Comparison of ENCODE assay signal across 11 mouse cellular contexts in the genomic region with DNA sequence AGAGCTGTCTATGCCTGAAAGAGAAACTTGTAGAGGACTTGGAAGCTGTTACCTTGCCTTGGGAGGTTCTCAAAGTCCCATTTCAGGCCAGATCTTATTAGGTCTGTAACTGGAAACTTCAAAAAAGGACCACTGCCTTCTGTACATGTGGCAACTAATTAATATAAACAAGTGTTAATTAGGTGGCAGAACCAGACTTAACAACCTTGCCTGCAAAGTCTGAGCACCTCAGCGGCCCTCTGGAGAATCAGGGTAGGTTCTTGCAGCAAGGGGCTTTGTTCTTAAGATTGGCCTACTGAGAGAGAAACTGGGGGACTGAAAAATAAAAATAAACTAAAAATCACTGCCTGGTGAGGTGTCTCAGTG. TPM values are rescaled to one million over a fixed set of nuclear protein-coding genes. Genes with fewer than 3 reads are reported as not detected.
DNase-seq lines count a peak whose midpoint lies in the region; ATAC-seq and TF ChIP-seq lines count a peak whose summit lies in the region.
"Had no signal": no experiment of that assay in that cellular context is flagged by ENCODE, and none has a peak within 500 bp of the region (broad histone marks: within the 10 kb centered on the region; RNA-seq: fewer than 3 reads in every experiment).

No protein-coding gene starts in this region.

- H3K4me1 ChIP-seq in heart, embryonic 13.5 days = peaks cover 55% of the 10 kb centered on the region
- peaks cover 26% of the 10 kb centered on the region for H3K4me1 ChIP-seq in embryonic facial prominence, embryonic 14.5 days (ENCODE audit: control insufficient read depth, insufficient read depth, low read length)
- H3K4me1 ChIP-seq in limb, embryonic 10.5 days = peaks cover 48% of the 10 kb centered on the region

- DNase-seq in heart, adult 18-20 months = no peak
- DNase-seq in layer of hippocampus, adult 2 months (ENCODE audit: low spot score in 2 of 2) = no peak
- DNase-seq in layer of hippocampus, postnatal 36 days = no peak
- DNase-seq in embryonic facial prominence, embryonic 14.5 days (ENCODE audit: low spot score) = peak; percentile 14
- no peak for DNase-seq in limb, embryonic 10.5 days (ENCODE audit: low spot score)
- DNase-seq in cerebellum, adult 11 months = no peak
- DNase-seq in adrenal gland, adult 2 months = no peak
- DNase-seq: cerebellum, postnatal 10 days; gastrocnemius, postnatal 10 days; kidney, postnatal 10 days had no signal

- H3K9me3 ChIP-seq in heart, embryonic 13.5 days = no peaks in the 10 kb centered on the region
- H3K9me3 ChIP-seq in embryonic facial prominence, embryonic 14.5 days (ENCODE audit: control insufficient read depth, low read length) = no peaks in the 10 kb centered on the region
- H3K9me3 ChIP-seq in limb, embryonic 10.5 days (replicated peaks) = no peaks in the 10 kb centered on the region

- 0 out of 2 replicates have a peak overlapping the region, but pooled peaks have one; percentile 57 for H3K27ac ChIP-seq in heart, embryonic 13.5 days (replicated peaks)
- peak overlapping the region; percentile 78 for H3K27ac ChIP-seq in layer of hippocampus, adult 2 months
- H3K27ac ChIP-seq in embryonic facial prominence, embryonic 14.5 days (replicated peaks; ENCODE audit: low read depth, low read length) = no peak overlapping the region
- H3K27ac ChIP-seq in limb, embryonic 10.5 days = peak overlapping the region; percentile 71; the same call in 1 of the 2 replicates

- WGBS in heart, embryonic 13.5 days = 54% methylated on average over 1 of the region's 1 CpGs
- WGBS in embryonic facial prominence, embryonic 14.5 days = 39% methylated on average over 1 of the region's 1 CpGs
- 10% methylated on average over 1 of the region's 1 CpGs for WGBS in limb, embryonic 10.5 days

- H3K4me3 ChIP-seq in heart, embryonic 13.5 days = no peak overlapping the region
- H3K4me3 ChIP-seq in layer of hippocampus, adult 2 months = no peak overlapping the region
- no peak overlapping the region for H3K4me3 ChIP-seq in embryonic facial prominence, embryonic 14.5 days (ENCODE audit: low read depth, low read length)
- peak overlapping the region; percentile 11; the same call in 1 of the 2 replicates for H3K4me3 ChIP-seq in limb, embryonic 10.5 days

- H3K9ac ChIP-seq in heart, embryonic 13.5 days = no peak overlapping the region
- no peak overlapping the region for H3K9ac ChIP-seq in embryonic facial prominence, embryonic 14.5 days (ENCODE audit: low read depth, low read length)

- no peak for ATAC-seq in heart, embryonic 13.5 days (ENCODE audit: extremely low read depth, insufficient number of reproducible peaks, low FRiP score, low TSS enrichment)
- ATAC-seq in embryonic facial prominence, embryonic 14.5 days (ENCODE audit: low read depth) = no peak

- no peaks in the 10 kb centered on the region for H3K36me3 ChIP-seq in heart, embryonic 13.5 days
- H3K36me3 ChIP-seq in embryonic facial prominence, embryonic 14.5 days (ENCODE audit: control insufficient read depth, insufficient read depth, low read length) = no peaks in the 10 kb centered on the region
- no peaks in the 10 kb centered on the region for H3K36me3 ChIP-seq in limb, embryonic 10.5 days

- peak overlapping the region; percentile 35; the same call in 1 of the 2 replicates for H3K4me2 ChIP-seq in heart, embryonic 13.5 days
- H3K4me2 ChIP-seq in embryonic facial prominence, embryonic 14.5 days (ENCODE audit: low read depth, low read length) = peak overlapping the region; percentile 39; the same call in 1 of the 2 replicates

- H3K27me3 ChIP-seq in heart, embryonic 13.5 days (replicated peaks) = no peaks in the 10 kb centered on the region
- H3K27me3 ChIP-seq in embryonic facial prominence, embryonic 14.5 days (replicated peaks; ENCODE audit: control insufficient read depth, insufficient read depth, low read length) = no peaks in the 10 kb centered on the region
- no peaks in the 10 kb centered on the region for H3K27me3 ChIP-seq in limb, embryonic 10.5 days (ENCODE audit: low read depth, poor library complexity, severe bottlenecking)

- no peak for TF ChIP-seq CTCF in layer of hippocampus, adult 2 months (conservative IDR thresholded peaks at IDR 0.05)

RNA-seq across cellular contexts. Expression of gene Kremen1, which starts 36.6 kb away (rescaled TPM):
- 29.0 and 29.2 TPM in 2 replicates for polyA plus RNA-seq in heart, embryonic 13.5 days (2015; fragmentation: Nextera tagmentation; extraction: Ambion mirVana)
- 10 to 100 TPM; 82.3 to 83.3 TPM for total RNA-seq in heart, adult 18-20 months (2021)
- 10 to 100 TPM; 14.7 to 14.8 TPM for total RNA-seq in layer of hippocampus, adult 2 months (2021)
- 10 to 100 TPM; 13.1 to 14.6 TPM for total RNA-seq in layer of hippocampus, postnatal 36 days (2021)
- 24.1 and 26.7 TPM in 2 replicates for polyA plus RNA-seq in embryonic facial prominence, embryonic 14.5 days (2014; fragmentation: Nextera tagmentation; extraction: Ambion mirVana)
- polyA plus RNA-seq in limb, embryonic 10.5 days (2016; fragmentation: Nextera tagmentation; extraction: Ambion mirVana) = 16.8 and 17.8 TPM in 2 replicates
- total RNA-seq in adrenal gland, adult 2 months (2021) = 10 to 100 TPM; 15.8 to 24.6 TPM
- 17.4 and 17.8 TPM in 2 replicates for polyA plus RNA-seq in adrenal gland, adult 2 months (2012; rRNA removed)
